Mouse (Mus musculus): ENCODE data around the gene Ttyh1. TPM values are rescaled to one million over a fixed set of nuclear protein-coding genes. Genes with fewer than 3 reads are reported as not detected.
"Not testable (repeated sequence)": the region's sequence is repeated elsewhere in the genome, so short reads cannot be mapped to it uniquely, and the experiment has no call there.

Ttyh1 gene
- total RNA-seq, 2 experiments from 2014 or later = 0.68 to 0.75 TPM

- intact Hi-C loops (cut with DNase I) = loop anchor here (10.0 kb wide), 1 partner anchor 450 kb away; the partner anchor contains the start of gene Rps9
- no peak for DNase-seq (ENCODE audit: low spot score)
Observed at GRCm38 (mm10) chr7:4154976-4155375, 35.8 kb downstream of the Ttyh1 start.

- DNase-seq (ENCODE audit: low spot score); intact Hi-C loops (cut with DNase I): not testable (repeated sequence)
Observed at GRCm38 (mm10) chr7:4161596-4161995, 42.4 kb downstream of the Ttyh1 start.

GRCm38 (mm10) chr7:4163571-4164072 lies 44.4 kb downstream of the Ttyh1 start:
- DNase-seq (ENCODE audit: low spot score) = no peak
- intact Hi-C loops (cut with DNase I) = no loop called here

- peak; percentile 66 for DNase-seq (ENCODE audit: low spot score)
- intact Hi-C loops (cut with DNase I) = no loop called here
Observed at GRCm38 (mm10) chr7:4164090-4164910, 45.1 kb downstream of the Ttyh1 start, which contains the start of gene Cdc42ep5. Gene Cdc42ep5 (minus strand): TSS chr7:4164860.

- intact Hi-C loops (cut with DNase I) = no loop called here
- DNase-seq (ENCODE audit: low spot score) = no peak
Observed at GRCm38 (mm10) chr7:4165286-4165685, 46.1 kb downstream of the Ttyh1 start.

- no peak for DNase-seq (ENCODE audit: low spot score)
- intact Hi-C loops (cut with DNase I) = no loop called here
Observed at GRCm38 (mm10) chr7:4167098-4167497, 47.9 kb downstream of the Ttyh1 start.

- no peak for DNase-seq (ENCODE audit: low spot score)
Observed at GRCm38 (mm10) chr7:4170193-4170938, 51.2 kb downstream of the Ttyh1 start.

GRCm38 (mm10) chr7:4178438-4178837 lies 59.2 kb downstream of the Ttyh1 start:
- intact Hi-C loops (cut with DNase I) = no loop called here
- DNase-seq (ENCODE audit: low spot score) = no peak

More at GRCm38 (mm10) chr7:4170193-4170938, 51.2 kb downstream of the Ttyh1 start:
- intact Hi-C loops (cut with DNase I) = no loop called here

Other genes starting within 250 kb of the Ttyh1 start
- under 1 TPM; 0.17 to 0.18 TPM for gene Gm14548, start 221.3 kb upstream of the Ttyh1 start, total RNA-seq (2021)
- under 1 TPM; 0.34 to 0.36 TPM for gene Lilra6, start 203.9 kb upstream of the Ttyh1 start, total RNA-seq (2021)
- gene Lair1, start 56.2 kb upstream of the Ttyh1 start, total RNA-seq (2021) = 1 to 10 TPM; 1.1 to 1.3 TPM
- 10 to 100 TPM; 37.4 to 40.9 TPM for gene Leng8, start 17.6 kb downstream of the Ttyh1 start, total RNA-seq (2021)
- 1 to 10 TPM; 2.5 to 3.2 TPM for gene Leng9, start 31.0 kb downstream of the Ttyh1 start, total RNA-seq (2021)
- 1 to 10 TPM; 5.7 to 5.9 TPM for gene Cdc42ep5, start 45.5 kb downstream of the Ttyh1 start, total RNA-seq (2021)
- 1 to 10 TPM; 1.2 TPM for gene Lilra5, start 118.3 kb downstream of the Ttyh1 start, total RNA-seq (2021)
- gene Ncr1, start 218.3 kb downstream of the Ttyh1 start, total RNA-seq (2021) = not detected